Mouse (Mus musculus) stomach, embryonic 16.5 days (tissue): ENCODE measurements around the gene Pros1. TPM values are rescaled to one million over a fixed set of nuclear protein-coding genes. Genes with fewer than 3 reads are reported as not detected.
A peak's percentile ranks its signal among the peaks of the same experiment; 100 is the strongest.

Experiments
- ATAC-seq: fragments of 200-750 bp; cut with Nextera tagmentation; 2 replicates; pipeline ENCODE4 v1.8.0; 2017; ENCODE audit warnings: moderate number of reproducible peaks, moderate TSS enrichment; ENCODE audit not compliant: insufficient read depth, low FRiP score
- H3K27ac ChIP-seq: fragments of 300-500 bp; sonication (generic); 2 replicates; pipeline ENCODE4 v1.5.1; 2014; ENCODE audit warnings: low read length
- H3K27me3 ChIP-seq: fragments of 300-500 bp; sonication (generic); 2 replicates; pipeline ENCODE4 v1.6.1; 2014; ENCODE audit warnings: low read length, control low read depth, mixed read lengths; ENCODE audit not compliant: control insufficient read depth, insufficient read depth
- H3K36me3 ChIP-seq: fragments of 300-500 bp; sonication (generic); 2 replicates; pipeline ENCODE4 v1.6.1; 2014; ENCODE audit warnings: low read length; ENCODE audit not compliant: control insufficient read depth, insufficient read depth
- H3K4me1 ChIP-seq: fragments of 300-500 bp; sonication (generic); 2 replicates; pipeline ENCODE4 v1.6.1; 2014; ENCODE audit warnings: low read length, control low read depth, mixed read lengths; ENCODE audit not compliant: control insufficient read depth, insufficient read depth
- H3K4me2 ChIP-seq: fragments of 300-500 bp; sonication (generic); 2 replicates; pipeline ENCODE4 v1.6.1; 2014; ENCODE audit warnings: low read depth, low read length, mixed read lengths
- H3K4me3 ChIP-seq: fragments of 300-500 bp; sonication (generic); replicated peaks from 2 replicates; pipeline ENCODE4 v1.5.1; 2014; ENCODE audit warnings: mild to moderate bottlenecking, low read length
- H3K9ac ChIP-seq: fragments of 300-500 bp; sonication (generic); 2 replicates; pipeline ENCODE4 v1.6.1; 2014; ENCODE audit warnings: low read length
- H3K9me3 ChIP-seq: fragments of 300-500 bp; sonication (generic); replicated peaks from 2 replicates; pipeline ENCODE4 v1.6.1; 2016; ENCODE audit warnings: low read length, control low read depth; ENCODE audit not compliant: control insufficient read depth
- WGBS: fragments of 180-500 bp; shearing (Covaris S2); extraction: QIAGEN DNeasy Blood & Tissue Kit; methylation state at CpG from one replicate; pipeline ENCODE4 v1.1.7; 2014; 5-methylcytosine and 5-hydroxymethylcytosine counted together
- polyA plus RNA-seq: library from polyadenylated mRNA; unstranded; fragments of >200 nt; fragmentation: Nextera tagmentation; extraction: Ambion mirVana; gene quantifications from 2 replicates; pipeline ENCODE4 v1.2.1, GENCODE M21; 2015

Gene Pros1
- polyA plus RNA-seq, 1 experiment from 2014 or later, result 43.9 TPM

DNA sequence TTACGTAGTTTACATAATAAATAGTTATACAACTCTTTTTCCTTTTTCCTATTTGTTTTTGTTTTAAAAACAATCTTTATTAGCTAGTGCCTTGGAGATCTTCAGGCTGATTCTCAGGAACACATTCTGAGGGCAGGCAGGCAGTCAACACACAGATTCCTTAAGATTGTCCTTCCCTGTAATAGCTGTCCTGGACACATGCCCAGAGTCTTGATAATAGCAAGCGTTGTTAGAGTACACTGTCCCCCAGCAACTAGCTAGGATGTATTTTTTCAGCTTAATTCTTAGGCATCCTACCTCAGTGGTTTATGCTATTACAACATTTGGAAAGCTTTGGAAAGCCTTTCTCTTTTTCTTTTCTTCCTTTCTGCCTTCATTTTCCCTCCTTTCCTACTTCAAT lies 58.1 kb downstream of the Pros1 start:
- no peak overlapping the region for H3K4me2 ChIP-seq
- no peaks in the 10 kb centered on the region for H3K27me3 ChIP-seq
- H3K4me1 ChIP-seq, result no peaks in the 10 kb centered on the region
- WGBS, result 53% methylated on average over 2 of the region's 2 CpGs
- no peak overlapping the region for H3K4me3 ChIP-seq
- no peak overlapping the region for H3K9ac ChIP-seq
- H3K27ac ChIP-seq, result no peak overlapping the region
- ATAC-seq, result no peak
- no peaks in the 10 kb centered on the region for H3K36me3 ChIP-seq
- no peaks in the 10 kb centered on the region for H3K9me3 ChIP-seq

DNA sequence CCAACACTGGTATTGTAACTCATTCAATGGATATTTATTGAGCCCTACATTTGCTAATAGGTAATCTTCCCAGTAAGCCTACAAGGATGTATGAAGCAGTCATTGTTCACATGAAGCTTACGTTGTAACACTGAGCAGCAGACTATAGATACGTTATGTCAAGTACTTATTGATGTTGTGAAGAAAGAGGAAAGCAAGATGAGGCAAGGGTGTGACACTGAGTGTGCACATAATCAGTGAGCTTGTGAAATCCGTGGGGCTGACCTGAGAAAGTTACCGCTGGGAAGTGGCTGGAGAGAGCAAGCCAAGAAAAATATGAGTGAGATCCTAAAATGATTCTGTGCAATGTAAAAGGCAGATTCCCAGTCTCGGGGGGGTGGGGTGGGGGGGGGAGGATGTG lies 61.4 kb downstream of the Pros1 start:
- Histone ChIP-seq H3K36me3 (no peaks in the 10 kb centered on the region), H3K4me3 (no peak overlapping the region), H3K27ac (no peak overlapping the region), H3K27me3 (no peaks in the 10 kb centered on the region), H3K4me1 (no peaks in the 10 kb centered on the region), H3K9me3 (no peaks in the 10 kb centered on the region), H3K9ac (no peak overlapping the region), H3K4me2 (no peak overlapping the region)
- no peak for ATAC-seq
- WGBS, result 83% methylated on average over 5 of the region's 5 CpGs

DNA sequence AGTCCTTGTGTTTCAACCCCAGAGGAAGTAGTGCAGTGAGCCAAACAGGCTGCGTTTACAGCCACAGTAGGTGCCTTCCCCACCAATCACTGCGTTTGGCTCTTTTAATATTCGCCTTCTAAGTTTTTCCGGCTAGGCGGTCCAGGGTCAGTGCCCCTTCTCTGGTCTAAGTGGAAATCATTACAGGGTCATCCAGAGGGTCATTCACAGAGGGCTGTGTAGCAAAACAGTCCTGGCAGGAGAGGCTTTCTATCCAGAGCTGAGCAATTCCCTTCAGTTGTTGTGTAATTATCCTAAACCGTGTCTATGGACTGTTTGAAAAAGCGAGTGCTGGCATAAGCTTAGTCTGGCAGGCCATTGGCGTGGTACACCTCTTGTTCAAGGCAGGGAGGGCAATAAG lies 68.1 kb downstream of the Pros1 start:
- Histone ChIP-seq H3K27me3 (no peaks in the 10 kb centered on the region), H3K4me2 (no peak overlapping the region), H3K9me3 (no peaks in the 10 kb centered on the region), H3K36me3 (no peaks in the 10 kb centered on the region), H3K27ac (no peak overlapping the region), H3K4me3 (no peak overlapping the region), H3K4me1 (no peaks in the 10 kb centered on the region), H3K9ac (no peak overlapping the region)
- 31% methylated on average over 8 of the region's 8 CpGs for WGBS
- ATAC-seq, result no peak

DNA sequence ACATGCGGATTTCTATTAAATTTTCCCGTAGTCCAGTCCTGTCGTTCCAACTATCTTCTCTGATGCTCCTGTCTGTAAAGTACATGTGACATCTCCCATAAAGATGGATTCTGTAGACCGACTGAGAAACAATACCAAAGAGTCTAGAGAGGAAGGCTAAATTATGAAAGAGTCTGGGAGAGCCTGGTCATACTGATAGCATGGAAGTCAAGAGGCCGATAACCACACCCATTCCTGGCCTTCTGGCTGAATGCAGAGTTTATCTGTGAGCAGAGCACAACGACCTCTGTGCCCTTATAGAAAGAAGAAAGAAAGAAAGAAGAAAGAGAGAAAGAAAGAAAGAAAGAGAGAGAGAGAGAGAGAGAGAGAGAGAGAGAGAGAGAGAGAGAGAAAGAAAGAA lies 77.2 kb downstream of the Pros1 start:
- H3K4me1 ChIP-seq, result no peaks in the 10 kb centered on the region
- H3K9ac ChIP-seq, result no peak overlapping the region
- no peaks in the 10 kb centered on the region for H3K36me3 ChIP-seq
- H3K27me3 ChIP-seq, result no peaks in the 10 kb centered on the region
- 87% methylated on average over 6 of the region's 6 CpGs for WGBS
- ATAC-seq, result no peak
- H3K4me3 ChIP-seq, result no peak overlapping the region
- H3K9me3 ChIP-seq, result no peaks in the 10 kb centered on the region
- no peak overlapping the region for H3K27ac ChIP-seq
- no peak overlapping the region for H3K4me2 ChIP-seq

DNA sequence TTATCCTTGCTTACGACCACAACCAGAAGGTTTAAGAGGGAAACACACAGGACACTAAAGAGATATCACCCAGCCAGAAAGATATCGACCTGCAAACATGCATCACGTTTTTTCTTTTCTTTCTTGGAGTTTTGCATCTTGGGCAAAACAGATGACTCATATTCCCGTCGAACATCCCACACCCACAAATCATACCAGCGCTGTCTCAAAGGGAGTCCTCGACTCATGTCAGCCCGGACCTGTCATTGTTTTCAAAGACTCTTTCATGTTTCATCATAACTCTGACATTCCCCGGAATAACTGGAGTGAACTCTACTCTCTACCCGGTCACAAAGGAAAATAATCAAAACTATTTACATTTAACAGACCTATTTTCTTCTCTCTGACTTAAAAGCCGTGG lies 82.2 kb downstream of the Pros1 start:
- WGBS, result 56% methylated on average over 11 of the region's 11 CpGs
- ATAC-seq, result no peak
- Histone ChIP-seq H3K4me1 (peaks cover 4% of the 10 kb centered on the region; the same call in 1 of the 2 replicates), H3K27me3 (no peaks in the 10 kb centered on the region), H3K4me3 (no peak overlapping the region), H3K9me3 (no peaks in the 10 kb centered on the region), H3K9ac (no peak overlapping the region), H3K27ac (no peak overlapping the region), H3K4me2 (no peak overlapping the region), H3K36me3 (no peaks in the 10 kb centered on the region)

DNA sequence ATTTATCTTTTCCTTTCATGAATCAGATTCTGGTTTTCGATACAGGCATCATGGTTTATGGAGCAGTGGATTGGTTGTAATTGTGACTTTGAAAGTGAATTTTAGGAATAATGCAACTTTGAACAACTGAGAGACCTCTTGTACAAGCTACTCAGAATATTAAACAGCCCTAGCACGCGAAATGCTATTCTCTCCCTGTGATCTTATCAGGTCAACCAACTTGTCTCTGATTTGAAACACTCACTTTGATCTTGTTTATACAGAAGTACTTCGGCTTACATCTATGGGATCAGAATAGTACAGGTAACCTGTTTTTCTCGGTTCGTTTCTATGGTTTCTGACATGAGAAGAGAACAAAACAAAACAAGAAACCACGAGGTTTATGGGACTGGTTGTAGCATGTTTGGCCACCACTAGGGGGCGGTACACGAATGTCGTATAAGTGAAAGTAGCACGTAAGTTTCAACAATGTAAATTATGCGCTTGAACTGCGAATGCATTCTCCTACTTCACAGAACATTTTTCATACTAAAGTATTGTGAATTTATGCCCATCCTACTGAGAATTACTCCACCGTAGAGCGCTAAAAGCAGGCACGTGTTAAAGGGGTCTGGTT lies 86.4 kb downstream of the Pros1 start:
- H3K4me1 ChIP-seq, result peaks cover 4% of the 10 kb centered on the region; the same call in 1 of the 2 replicates
- peak overlapping the region; percentile 51 for H3K4me2 ChIP-seq
- H3K36me3 ChIP-seq, result no peaks in the 10 kb centered on the region
- no peak overlapping the region for H3K27ac ChIP-seq
- H3K9ac ChIP-seq, result no peak overlapping the region
- peak; percentile 74; the same call in 1 of the 2 replicates for ATAC-seq
- H3K4me3 ChIP-seq, result peak overlapping the region; percentile 19; the same call in 1 of the 2 replicates
- no peaks in the 10 kb centered on the region for H3K9me3 ChIP-seq
- WGBS, result 19% methylated on average over 16 of the region's 16 CpGs
- no peaks in the 10 kb centered on the region for H3K27me3 ChIP-seq

DNA sequence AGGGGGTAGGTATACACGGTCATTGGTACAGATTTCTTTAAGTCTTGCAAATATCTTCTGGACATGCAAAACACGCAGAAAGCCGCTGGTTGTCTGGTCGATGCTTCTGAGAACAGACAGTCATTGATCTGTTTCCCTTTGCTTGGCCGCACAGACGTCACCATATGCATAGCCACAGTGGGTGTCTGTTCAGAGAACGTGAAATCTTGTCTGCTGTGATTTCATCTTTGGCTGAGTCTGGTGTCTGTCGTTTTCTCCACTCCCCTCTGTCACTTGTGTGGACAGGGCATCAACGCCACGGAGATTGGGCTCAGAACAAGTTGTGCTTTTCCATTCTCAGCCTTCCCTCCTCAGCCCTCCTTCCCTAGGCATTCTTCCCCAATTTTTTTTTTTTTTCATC lies 87.7 kb downstream of the Pros1 start:
- Histone ChIP-seq H3K4me2 (no peak overlapping the region), H3K27ac (no peak overlapping the region), H3K36me3 (no peaks in the 10 kb centered on the region), H3K4me3 (no peak overlapping the region), H3K4me1 (peaks cover 4% of the 10 kb centered on the region; the same call in 1 of the 2 replicates), H3K9ac (no peak overlapping the region), H3K27me3 (no peaks in the 10 kb centered on the region), H3K9me3 (no peaks in the 10 kb centered on the region)
- 79% methylated on average over 10 of the region's 10 CpGs for WGBS
- ATAC-seq, result no peak

DNA sequence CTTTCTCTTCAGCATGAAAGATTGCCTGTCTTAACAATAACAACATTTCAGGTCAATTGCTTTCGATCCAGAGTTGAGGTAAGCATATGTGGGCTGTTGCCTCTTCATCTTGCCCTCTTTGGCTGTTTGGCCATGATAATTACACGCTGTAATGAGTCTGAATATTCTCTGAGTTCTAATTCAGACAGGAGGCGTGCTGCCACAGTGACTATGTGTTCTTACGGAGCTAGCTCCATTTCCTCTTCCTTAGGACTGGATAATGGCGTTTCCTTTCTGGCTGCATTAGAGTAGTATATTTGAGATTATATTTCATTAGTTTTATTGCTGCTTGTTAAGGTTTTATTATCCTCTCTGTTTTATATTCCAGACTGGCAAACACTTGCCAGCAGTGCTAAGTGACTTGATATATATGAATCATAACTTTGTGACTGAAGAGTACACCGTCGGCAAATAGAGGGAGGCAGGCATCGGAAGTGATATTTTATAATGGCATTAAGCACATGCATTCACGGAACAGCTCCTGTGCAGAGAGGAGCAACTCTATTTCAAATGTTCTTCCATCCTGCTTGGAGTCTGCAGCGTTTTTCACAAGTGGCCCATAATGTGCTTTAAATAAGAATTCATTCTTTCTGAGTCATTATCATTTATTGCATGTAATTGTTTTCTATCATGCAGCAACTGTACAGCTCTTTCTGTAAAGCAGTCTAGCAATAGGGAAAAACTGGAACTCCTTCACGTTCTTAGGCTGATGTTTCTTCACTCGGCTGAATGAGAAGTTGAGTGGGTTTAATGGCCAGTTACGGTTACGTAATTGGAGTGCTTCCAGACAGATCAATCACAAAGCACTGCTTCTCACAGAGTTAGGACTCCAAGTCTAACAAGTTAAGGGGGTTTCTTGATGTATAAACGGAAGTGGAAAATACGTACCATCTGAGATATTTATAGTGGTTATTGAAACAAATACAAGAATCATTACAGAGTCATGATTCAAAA lies 88.6 kb downstream of the Pros1 start:
- H3K27ac ChIP-seq, result no peak overlapping the region
- ATAC-seq, result no peak
- peaks cover 2% of the 10 kb centered on the region; the same call in 1 of the 2 replicates for H3K4me1 ChIP-seq
- H3K9ac ChIP-seq, result no peak overlapping the region
- no peaks in the 10 kb centered on the region for H3K9me3 ChIP-seq
- H3K4me3 ChIP-seq, result no peak overlapping the region
- no peaks in the 10 kb centered on the region for H3K27me3 ChIP-seq
- no peak overlapping the region for H3K4me2 ChIP-seq
- 64% methylated on average over 16 of the region's 16 CpGs for WGBS
- H3K36me3 ChIP-seq, result no peaks in the 10 kb centered on the region

DNA sequence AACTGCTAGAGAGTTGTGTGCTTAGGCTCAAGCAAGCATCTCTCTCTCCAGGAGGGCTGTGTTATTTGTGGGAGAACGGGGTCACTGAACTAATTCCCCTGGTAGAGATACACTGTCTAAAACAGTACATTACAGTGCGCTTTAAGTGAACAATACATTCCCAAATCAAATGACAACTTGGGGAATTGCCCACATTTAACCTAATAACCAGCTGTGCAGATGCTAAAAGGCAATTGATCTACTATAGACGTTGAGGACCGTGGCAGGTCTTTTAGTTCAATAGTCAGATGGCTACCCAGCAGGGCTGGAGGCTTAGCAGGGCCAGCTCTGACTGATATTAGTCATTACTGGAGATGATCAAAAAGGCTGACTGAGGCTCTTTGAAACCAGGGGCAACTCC lies 104.4 kb downstream of the Pros1 start:
- Histone ChIP-seq H3K4me1 (no peaks in the 10 kb centered on the region), H3K4me3 (no peak overlapping the region), H3K36me3 (no peaks in the 10 kb centered on the region), H3K9me3 (no peaks in the 10 kb centered on the region), H3K27ac (no peak overlapping the region), H3K27me3 (no peaks in the 10 kb centered on the region), H3K4me2 (no peak overlapping the region), H3K9ac (no peak overlapping the region)
- ATAC-seq, result no peak
- WGBS, result 72% methylated on average over 4 of the region's 4 CpGs
